Mouse (Mus musculus) kidney, adult 2 months (tissue): ENCODE measurements at regions not wholly inside any gene's neighbourhood (a gene's known extent, or its start where the extent isn't known, plus 50 kb on each side); places are given as distances from the start of the nearest gene placed in this dataset.

ENCODE experiments used
- CTCF ChIP-seq: fragments of 200-500 bp; conservative IDR thresholded peaks from 2 replicates; pipeline ENCODE4 v1.5.1; 2011; ENCODE audit warnings: low read depth, mild to moderate bottlenecking, control low read depth, low read length, moderate library complexity, mixed read lengths; ENCODE audit not compliant: insufficient read depth, insufficient read length
- POLR2A ChIP-seq: fragments of 200-500 bp; IDR thresholded peaks from one replicate; pipeline ENCODE4 v1.6.1; 2011; ENCODE audit warnings: low read depth, low read length, control low read depth

- TF ChIP-seq POLR2A, result no peak
- TF ChIP-seq CTCF, result no peak
These were observed 126.8 kb downstream of the Hlx start for GRCm38 (mm10) chr1:184605666-184606065.
